Mouse (Mus musculus): ENCODE measurements around the gene Tlr3. TPM values are rescaled to one million over a fixed set of nuclear protein-coding genes. Genes with fewer than 3 reads are reported as not detected.
A peak's percentile ranks its signal among the peaks of the same experiment; 100 is the strongest.

Gene Tlr3
- total RNA-seq, 2 experiments from 2014 or later: 8.2 to 11.7 TPM

GRCm38 (mm10) chr8:45358132-45358918 lies 52.6 kb downstream of the Tlr3 start:
- peak in 1 of 2 experiments; percentile 23 for DNase-seq (ENCODE audit: low spot score in 2 of 2)

GRCm38 (mm10) chr8:45355809-45356208 lies 55.1 kb downstream of the Tlr3 start:
- no peak for DNase-seq (ENCODE audit: low spot score in 2 of 2)

Other genes with a start within 250 kb of the Tlr3 start
- not detected for gene F11, start 149.0 kb downstream of the Tlr3 start, total RNA-seq (2021)
- gene Klkb1, start 116.2 kb downstream of the Tlr3 start, total RNA-seq (2021): not detected
- gene Gm45753, start 102.6 kb downstream of the Tlr3 start, total RNA-seq (2021): not detected
- 1 to 10 TPM; 7.5 to 7.9 TPM for gene Cyp4v3, start 77.9 kb downstream of the Tlr3 start, total RNA-seq (2021)
- gene Fam149a, start 28.8 kb downstream of the Tlr3 start, total RNA-seq (2021): 10 to 100 TPM; 13.6 to 15.6 TPM
- 100 to 1,000 TPM; 166 to 172 TPM for gene Sorbs2, start 96.7 kb upstream of the Tlr3 start, total RNA-seq (2021)